Mouse (Mus musculus) lung, adult 2 months (tissue): Measurements from ENCODE around the gene Cenpj.

Experiments
- CTCF ChIP-seq: fragments of 200-500 bp; IDR thresholded peaks from 2 replicates; pipeline ENCODE4 v1.5.1; 2011; ENCODE audit warnings: mild to moderate bottlenecking, low read length, control low read depth; ENCODE audit not compliant: insufficient read depth
- POLR2A ChIP-seq: fragments of 200-500 bp; IDR thresholded peaks from 2 replicates; pipeline ENCODE4 v1.6.1; 2011; ENCODE audit warnings: low read depth, mild to moderate bottlenecking, control low read depth, low read length, borderline replicate concordance; ENCODE audit errors: extremely low read depth

DNA sequence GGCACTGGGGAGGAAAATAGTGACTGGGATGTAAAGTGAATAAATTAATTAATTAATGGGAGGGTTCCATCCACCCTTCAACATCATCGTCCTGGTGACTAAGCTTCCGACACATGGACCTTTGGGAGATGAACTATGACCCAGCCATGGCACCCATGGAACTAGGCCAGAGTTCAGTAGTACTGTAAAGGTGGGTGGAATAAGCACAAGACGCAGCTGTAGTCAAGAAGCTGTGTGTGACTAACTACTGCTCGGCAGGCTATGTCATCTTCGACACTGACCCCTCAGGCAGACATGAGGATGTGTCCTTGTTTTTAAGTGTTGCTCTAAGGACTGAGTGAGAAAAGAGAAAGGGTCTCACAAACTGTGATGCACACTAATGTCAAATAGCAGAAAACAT, 29.2 kb upstream of the Cenpj start:
- TF ChIP-seq POLR2A = no peak
- TF ChIP-seq CTCF = no peak
